8 mouse cellular contexts compared by ENCODE assay signal in genomic region chr2:132385194-132385838, GRCm38 (mm10). TPM values are rescaled to one million over a fixed set of nuclear protein-coding genes. Genes with fewer than 3 reads are reported as not detected.
A peak's percentile ranks its signal among the peaks of the same experiment; 100 is the strongest.
DNase-seq lines count a peak whose midpoint lies in the region; ATAC-seq and TF ChIP-seq lines count a peak whose summit lies in the region.

Prokr2 (minus strand) TSS chr2:132385447.

- peak; percentile 21 for DNase-seq in left cerebral cortex, postnatal 4 days
- DNase-seq in left cerebral cortex, postnatal 25 days (ENCODE audit: low spot score in 2 of 2), result no peak
- peak; percentile 69 for DNase-seq in embryo, embryonic 11 days
- peak; percentile 57 for DNase-seq in liver, embryonic 11.5 days (ENCODE audit: low spot score)
- no peak for DNase-seq in left cerebral cortex, adult 8-10 months (ENCODE audit: low spot score in 2 of 2)
- no peak for DNase-seq in gastrocnemius, adult 18-20 months (ENCODE audit: low spot score)

- peak within 1 kb of the TSS; percentile 98 for H3K4me2 ChIP-seq in heart, embryonic 15.5 days
- peak within 1 kb of the TSS; percentile 82 for H3K4me2 ChIP-seq in liver, embryonic 11.5 days

- H3K4me1 ChIP-seq in heart, embryonic 15.5 days (replicated peaks), result peaks cover 13% of the 10 kb centered on the region
- H3K4me1 ChIP-seq in liver, embryonic 11.5 days (replicated peaks; ENCODE audit: control insufficient read depth, insufficient read depth, low read length), result no peaks in the 10 kb centered on the region
- H3K4me1 ChIP-seq in small intestine, adult 2 months (ENCODE audit: control insufficient read depth, insufficient read depth, insufficient read length, low read length), result peaks cover 6% of the 10 kb centered on the region

- no peaks in the 10 kb centered on the region for H3K36me3 ChIP-seq in heart, embryonic 15.5 days
- no peaks in the 10 kb centered on the region for H3K36me3 ChIP-seq in liver, embryonic 11.5 days (ENCODE audit: control insufficient read depth, insufficient read depth, low read length)
- no peaks in the 10 kb centered on the region for H3K36me3 ChIP-seq in small intestine, adult 2 months (ENCODE audit: control insufficient read depth, insufficient read depth, low read length)

- H3K27me3 ChIP-seq in heart, embryonic 15.5 days, result peaks cover 34% of the 10 kb centered on the region
- H3K27me3 ChIP-seq in liver, embryonic 11.5 days (replicated peaks; ENCODE audit: control insufficient read depth, insufficient read depth, low read length), result peaks cover 36% of the 10 kb centered on the region
- peaks cover 14% of the 10 kb centered on the region for H3K27me3 ChIP-seq in small intestine, adult 2 months (ENCODE audit: control insufficient read depth, insufficient read depth, low read length)

- TF ChIP-seq POLR2A in small intestine, adult 2 months (IDR thresholded peaks at IDR 0.05; ENCODE audit: low read depth, low read length), result no peak

- no peaks in the 10 kb centered on the region for H3K9me3 ChIP-seq in heart, embryonic 15.5 days (replicated peaks)
- no peaks in the 10 kb centered on the region for H3K9me3 ChIP-seq in liver, embryonic 11.5 days (ENCODE audit: control insufficient read depth, low read length)

- H3K9ac ChIP-seq in heart, embryonic 15.5 days, result peak within 1 kb of the TSS; percentile 25
- H3K9ac ChIP-seq in liver, embryonic 11.5 days (ENCODE audit: low read depth, low read length), result no peak within 1 kb of the TSS; the same call in 1 of the 2 replicates

- peak; percentile 35; the same call in 1 of the 2 replicates for ATAC-seq in heart, embryonic 15.5 days (replicated peaks; ENCODE audit: insufficient number of reproducible peaks, insufficient read depth, low FRiP score, low read depth)
- no peak for ATAC-seq in liver, embryonic 11.5 days (replicated peaks; ENCODE audit: low FRiP score)

- WGBS in heart, embryonic 15.5 days, result 1% methylated on average over 29 of the region's 29 CpGs
- 2% methylated on average over 29 of the region's 29 CpGs for WGBS in liver, embryonic 11.5 days
- WGBS in small intestine, adult 2 months, result 2% methylated on average over 29 of the region's 29 CpGs

- peak within 1 kb of the TSS; percentile 57 for H3K4me3 ChIP-seq in heart, embryonic 15.5 days
- H3K4me3 ChIP-seq in liver, embryonic 11.5 days (ENCODE audit: low read depth, low read length), result peak within 1 kb of the TSS; percentile 51
- H3K4me3 ChIP-seq in small intestine, adult 2 months (ENCODE audit: low read depth, low read length), result peak within 1 kb of the TSS; percentile 40

- no peak within 1 kb of the TSS for H3K27ac ChIP-seq in heart, embryonic 15.5 days
- no peak within 1 kb of the TSS for H3K27ac ChIP-seq in liver, embryonic 11.5 days (ENCODE audit: low read depth, low read length)
- H3K27ac ChIP-seq in small intestine, adult 2 months (ENCODE audit: insufficient read depth, low read depth, low read length), result no peak within 1 kb of the TSS

- TF ChIP-seq CTCF in small intestine, adult 2 months (IDR thresholded peaks at IDR 0.05; ENCODE audit: extremely low read depth, insufficient read length, insufficient replicate concordance, low read depth, low read length), result no peak

- intact Hi-C loops in left cerebral cortex, postnatal 4 days (cut with DNase I), result loop anchor here (5.0 kb wide), 1 partner anchor 112 kb away; no protein-coding TSS in a partner anchor
- intact Hi-C loops in left cerebral cortex, postnatal 25 days (cut with DNase I), result no loop called here

RNA-seq across cellular contexts. Expression of gene Prokr2, which starts in this region (rescaled TPM):
- 10 to 100 TPM; 15.3 to 20.3 TPM for total RNA-seq in left cerebral cortex, postnatal 4 days (2021)
- 1 to 10 TPM; 1.5 to 4.0 TPM for total RNA-seq in left cerebral cortex, postnatal 25 days (2021)
- 0.63 and 1.2 TPM in 2 replicates for polyA plus RNA-seq in heart, embryonic 15.5 days (2015; fragmentation: Nextera tagmentation; extraction: Ambion mirVana)
- polyA plus RNA-seq in liver, embryonic 11.5 days (2014; fragmentation: Nextera tagmentation; extraction: Ambion mirVana), result 2.6 and 3.2 TPM in 2 replicates
- polyA plus RNA-seq in small intestine, adult 2 months (2012; rRNA removed), result 0.03 TPM in 1 of 2 replicates, not detected in the other
- total RNA-seq in left cerebral cortex, adult 8-10 months (2022), result 1 to 10 TPM; 1.4 to 2.8 (median 2.0) TPM
- not detected for total RNA-seq in gastrocnemius, adult 18-20 months (2021)

Comparison
In these comparisons a context has a peak if more than half of its experiments do, and no peak if none do; other contexts are left out.
1. DNase-seq: peak in left cerebral cortex, postnatal 4 days (single experiment), embryo, embryonic 11 days (single experiment) and liver, embryonic 11.5 days (single experiment); none in left cerebral cortex, postnatal 25 days (0 of 2), left cerebral cortex, adult 8-10 months (0 of 2) and gastrocnemius, adult 18-20 months (single experiment).
2. Peak in every context shown above with its lines, with median percentiles within 50 percentile points of each other: H3K4me3 ChIP-seq.